Mouse (Mus musculus) kidney, postnatal 0 days (tissue): ENCODE results near the gene Exph5. TPM values are rescaled to one million over a fixed set of nuclear protein-coding genes. Genes with fewer than 3 reads are reported as not detected.

ENCODE experiments used
- ATAC-seq: fragments of 200-750 bp; cut with Nextera tagmentation; replicated peaks from 2 replicates; pipeline ENCODE4 v1.8.0; 2017; ENCODE audit warnings: low read depth, moderate number of reproducible peaks, moderate TSS enrichment, moderate library complexity; ENCODE audit not compliant: low FRiP score
- DNase-seq: peaks from one replicate; pipeline ENCODE4 v3.0.0-alpha.2; 2016; ENCODE audit warnings: low spot score
- H3K27ac ChIP-seq: fragments of 300-500 bp; sonication (generic); 2 replicates; pipeline ENCODE4 v1.5.1; 2014; ENCODE audit warnings: mild to moderate bottlenecking
- H3K27me3 ChIP-seq: fragments of 300-500 bp; sonication (generic); 2 replicates; pipeline ENCODE4 v1.6.1; 2014; ENCODE audit warnings: low read length, mixed read lengths; ENCODE audit not compliant: insufficient read depth
- H3K36me3 ChIP-seq: fragments of 300-500 bp; sonication (generic); 2 replicates; pipeline ENCODE4 v1.6.1; 2014; ENCODE audit warnings: low read length, mixed read lengths; ENCODE audit not compliant: insufficient read depth
- H3K4me1 ChIP-seq: fragments of 300-500 bp; sonication (generic); replicated peaks from 2 replicates; pipeline ENCODE4 v1.6.1; 2014; ENCODE audit warnings: antibody characterized with exemption, low read length, mixed read lengths; ENCODE audit not compliant: insufficient read depth
- H3K4me2 ChIP-seq: fragments of 300-500 bp; sonication (generic); 2 replicates; pipeline ENCODE4 v1.6.1; 2014; ENCODE audit warnings: mild to moderate bottlenecking, low read length, moderate library complexity, mixed read lengths
- H3K4me3 ChIP-seq: fragments of 300-500 bp; sonication (generic); replicated peaks from 2 replicates; pipeline ENCODE4 v1.5.1; 2014; ENCODE audit warnings: low read depth, low read length
- H3K9ac ChIP-seq: fragments of 300-500 bp; sonication (generic); 2 replicates; pipeline ENCODE4 v1.6.1; 2014; ENCODE audit warnings: low read depth, low read length
- H3K9me3 ChIP-seq: fragments of 300-500 bp; sonication (generic); replicated peaks from 2 replicates; pipeline ENCODE4 v1.6.1; 2016; ENCODE audit warnings: low read length, inconsistent platforms, mixed read lengths
- CTCF ChIP-seq: IDR thresholded peaks from 2 replicates; pipeline ENCODE4 v1.5.1; 2016; ENCODE audit warnings: antibody characterized with exemption, low read depth, mild to moderate bottlenecking, moderate library complexity
- WGBS: fragments of 180-500 bp; shearing (Covaris S2); extraction: QIAGEN DNeasy Blood & Tissue Kit; methylation state at CpG from one replicate; pipeline ENCODE4 v1.1.7; 2014; 5-methylcytosine and 5-hydroxymethylcytosine counted together
- polyA plus RNA-seq: library from polyadenylated mRNA; unstranded; fragments of >200 nt; fragmentation: Nextera tagmentation; extraction: Ambion mirVana; gene quantifications from 2 replicates; pipeline ENCODE4 v1.2.1, GENCODE M21; 2015

Gene Exph5
- polyA plus RNA-seq, 1 experiment from 2014 or later, result 2.4 TPM

GRCm38 (mm10) chr9:53383951-53384866, 82.7 kb downstream of the Exph5 start, which contains the start of gene Kdelc2:
Kdelc2 (plus strand) TSS chr9:53384025.
- Histone ChIP-seq H3K27me3 (no peaks in the 10 kb centered on the region), H3K4me3 (peak within 1 kb of the TSS; percentile 78), H3K36me3 (no peaks in the 10 kb centered on the region), H3K9ac (peak within 1 kb of the TSS; percentile 97), H3K27ac (peak within 1 kb of the TSS; percentile 99), H3K4me1 (no peaks in the 10 kb centered on the region), H3K9me3 (no peaks in the 10 kb centered on the region), H3K4me2 (peak within 1 kb of the TSS; percentile 96)
- peak; percentile 99 for DNase-seq
- TF ChIP-seq CTCF, result peak; percentile 58
- ATAC-seq, result peak; percentile 96
- under 1% methylated on average over 65 of the region's 75 CpGs for WGBS

DNA sequence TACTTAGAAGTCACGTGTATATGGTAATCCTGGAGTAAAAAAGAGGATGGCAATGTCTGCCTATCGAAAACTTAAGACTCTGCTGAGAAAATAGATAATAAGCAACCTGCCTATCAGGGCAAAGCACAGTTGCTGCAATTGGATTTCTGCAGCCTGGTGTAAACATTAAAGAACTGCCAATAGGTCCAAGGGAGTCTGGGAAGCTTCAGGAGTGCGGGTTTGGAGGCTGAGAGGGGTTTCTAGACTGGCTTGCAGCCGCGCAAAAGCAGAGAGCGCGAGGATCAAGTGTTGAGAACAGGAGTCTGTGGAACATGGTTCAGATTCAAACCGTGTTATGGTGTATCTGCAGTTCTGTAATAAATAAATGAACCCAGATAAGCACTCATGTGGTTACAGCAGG, 83.4 kb downstream of the Exph5 start:
- DNase-seq (no peak), ATAC-seq (peak; percentile 16; the same call in 1 of the 2 replicates)
- Histone ChIP-seq H3K4me2 (peak overlapping the region; percentile 96), H3K27me3 (no peaks in the 10 kb centered on the region), H3K36me3 (no peaks in the 10 kb centered on the region), H3K27ac (peak overlapping the region; percentile 99), H3K4me1 (no peaks in the 10 kb centered on the region), H3K9ac (peak overlapping the region; percentile 97), H3K4me3 (peak overlapping the region; percentile 78), H3K9me3 (no peaks in the 10 kb centered on the region)
- 6% methylated on average over 8 of the region's 8 CpGs for WGBS
- TF ChIP-seq CTCF, result no peak

GRCm38 (mm10) chr9:53387431-53387830, 86.0 kb downstream of the Exph5 start:
- Histone ChIP-seq H3K27ac (no peak overlapping the region), H3K9ac (no peak overlapping the region), H3K9me3 (no peaks in the 10 kb centered on the region), H3K27me3 (no peaks in the 10 kb centered on the region), H3K4me1 (no peaks in the 10 kb centered on the region), H3K36me3 (peaks cover 6% of the 10 kb centered on the region; the same call in 1 of the 2 replicates), H3K4me3 (no peak overlapping the region), H3K4me2 (no peak overlapping the region)
- DNase-seq (no peak), ATAC-seq (no peak)
- WGBS, result 59% methylated on average over 2 of the region's 2 CpGs
- TF ChIP-seq CTCF, result no peak

GRCm38 (mm10) chr9:53389109-53389508, 87.6 kb downstream of the Exph5 start:
- H3K9ac ChIP-seq, result no peak overlapping the region
- ATAC-seq (no peak), DNase-seq (no peak)
- H3K4me2 ChIP-seq, result no peak overlapping the region
- peaks cover 6% of the 10 kb centered on the region; the same call in 1 of the 2 replicates for H3K36me3 ChIP-seq
- H3K4me3 ChIP-seq, result no peak overlapping the region
- no peak overlapping the region for H3K27ac ChIP-seq
- 88% methylated on average over 3 of the region's 3 CpGs for WGBS
- no peaks in the 10 kb centered on the region for H3K9me3 ChIP-seq
- H3K27me3 ChIP-seq, result no peaks in the 10 kb centered on the region
- no peaks in the 10 kb centered on the region for H3K4me1 ChIP-seq
- no peak for TF ChIP-seq CTCF

DNA sequence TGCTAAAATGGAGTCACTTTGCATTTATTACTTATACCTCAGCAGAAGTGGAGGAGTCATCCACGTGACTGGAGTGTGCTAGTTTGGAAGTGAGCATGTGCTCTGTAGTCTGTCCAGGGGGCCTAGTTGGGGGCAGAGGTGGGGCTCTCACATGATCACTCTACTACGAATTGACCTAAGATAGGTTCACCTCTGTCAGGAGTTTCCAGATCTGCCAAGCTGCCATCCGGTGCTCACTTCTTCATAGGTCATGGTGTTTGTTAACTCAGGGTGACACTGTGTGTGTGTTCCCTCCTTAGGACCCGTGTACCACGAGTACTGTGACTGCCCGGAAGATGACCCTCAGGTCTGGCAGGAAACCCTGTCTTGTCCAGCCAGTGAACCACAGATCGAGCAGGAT, 88.7 kb downstream of the Exph5 start:
- Histone ChIP-seq H3K27ac (no peak overlapping the region), H3K27me3 (no peaks in the 10 kb centered on the region), H3K9me3 (no peaks in the 10 kb centered on the region), H3K9ac (no peak overlapping the region), H3K4me1 (no peaks in the 10 kb centered on the region), H3K36me3 (peaks cover 6% of the 10 kb centered on the region; the same call in 1 of the 2 replicates), H3K4me3 (no peak overlapping the region), H3K4me2 (no peak overlapping the region)
- no peak for ATAC-seq
- 58% methylated on average over 7 of the region's 7 CpGs for WGBS
- DNase-seq, result no peak
- no peak for TF ChIP-seq CTCF

GRCm38 (mm10) chr9:53397685-53398387, 96.4 kb downstream of the Exph5 start:
- no peak overlapping the region for H3K9ac ChIP-seq
- no peak for ATAC-seq
- TF ChIP-seq CTCF, result no peak
- H3K27ac ChIP-seq, result no peak overlapping the region
- H3K27me3 ChIP-seq, result no peaks in the 10 kb centered on the region
- WGBS, result 81% methylated on average over 13 of the region's 13 CpGs
- H3K9me3 ChIP-seq, result no peaks in the 10 kb centered on the region
- no peak overlapping the region for H3K4me3 ChIP-seq
- no peak overlapping the region for H3K4me2 ChIP-seq
- no peak for DNase-seq
- peaks cover 9% of the 10 kb centered on the region; the same call in 1 of the 2 replicates for H3K4me1 ChIP-seq
- H3K36me3 ChIP-seq, result 0 out of 2 replicates have a peak, but pooled peaks cover 8% of the 10 kb centered on the region
